Mouse (Mus musculus): ENCODE data around the gene Mgat4c. TPM values are rescaled to one million over a fixed set of nuclear protein-coding genes. Genes with fewer than 3 reads are reported as not detected.
A peak's percentile ranks its signal among the peaks of the same experiment; 100 is the strongest.

Gene Mgat4c
- polyA plus RNA-seq, 1 experiment from 2014 or later, result 56.3 TPM

DNA sequence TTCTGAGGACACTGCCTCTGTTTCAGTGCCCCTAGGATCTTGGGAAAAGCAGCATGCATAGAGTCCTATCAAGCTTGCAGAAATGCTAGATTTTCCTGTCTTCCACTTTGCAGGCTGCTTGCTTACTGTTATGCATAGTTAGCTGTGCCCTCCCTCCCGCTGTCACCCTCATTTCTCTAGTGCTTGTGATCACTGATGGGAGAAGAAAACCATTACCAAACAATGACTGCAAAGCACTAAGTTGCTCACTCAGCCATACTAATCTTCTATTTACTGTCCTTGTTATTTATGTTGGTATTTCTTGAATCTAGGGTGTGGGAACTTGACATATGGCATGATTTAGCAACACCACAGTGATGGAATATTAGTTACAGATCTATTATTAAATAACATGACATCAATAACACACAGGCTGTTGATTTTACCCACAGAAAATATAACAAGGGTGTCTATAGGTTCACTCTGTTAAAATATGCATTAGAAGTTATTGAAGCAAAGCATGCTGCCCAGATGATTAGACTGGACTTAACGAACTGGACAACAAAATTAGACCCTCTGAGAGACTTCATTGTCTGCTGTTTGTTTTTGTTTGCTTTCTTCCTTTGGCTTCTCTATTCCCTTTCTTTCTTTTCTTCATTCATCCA is 117.7 kb downstream of the Mgat4c start:
- no peak overlapping the region for H3K27ac ChIP-seq
- no peak overlapping the region for H3K4me3 ChIP-seq (replicated peaks; ENCODE audit: low read length)
- H3K9me3 ChIP-seq (ENCODE audit: control insufficient read depth, low read length), result 0 out of 2 replicates have a peak, but pooled peaks cover 3% of the 10 kb centered on the region
- ATAC-seq (ENCODE audit: low FRiP score), result peak; percentile 48; the same call in 1 of the 2 replicates
- no peaks in the 10 kb centered on the region for H3K4me1 ChIP-seq (replicated peaks; ENCODE audit: control insufficient read depth, insufficient read depth, low read length)
- H3K4me2 ChIP-seq (replicated peaks), result no peak overlapping the region
- no peaks in the 10 kb centered on the region for H3K36me3 ChIP-seq (replicated peaks; ENCODE audit: control insufficient read depth, insufficient read depth)
- 23% methylated on average over 2 of the region's 2 CpGs for WGBS
- peak; percentile 40 for DNase-seq (ENCODE audit: low spot score)
- no peak overlapping the region for H3K9ac ChIP-seq
- H3K27me3 ChIP-seq (ENCODE audit: control insufficient read depth, insufficient read depth, low read length), result no peaks in the 10 kb centered on the region

DNA sequence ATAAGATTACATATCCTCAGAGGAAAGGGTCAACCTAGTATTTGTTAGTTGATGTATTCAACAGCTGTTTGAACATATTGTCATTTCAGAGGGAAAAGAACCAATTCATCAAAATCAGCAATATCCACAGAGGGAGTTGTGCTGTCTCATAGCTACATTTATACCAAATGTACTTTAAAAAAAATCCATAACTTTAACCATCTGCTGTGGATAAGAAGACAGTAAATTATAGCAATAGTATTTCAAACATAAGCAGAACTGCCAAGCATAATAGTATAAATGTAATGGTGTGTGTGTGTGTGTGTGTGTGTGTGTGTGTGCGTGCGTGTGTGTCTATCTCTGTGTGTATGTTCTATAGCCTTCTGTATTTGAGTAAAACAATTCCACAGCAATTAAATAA is 127.5 kb downstream of the Mgat4c start:
- Histone ChIP-seq H3K9ac (no peak overlapping the region), H3K4me1 (replicated peaks; ENCODE audit: control insufficient read depth, insufficient read depth, low read length) (no peaks in the 10 kb centered on the region), H3K4me3 (replicated peaks; ENCODE audit: low read length) (no peak overlapping the region), H3K27ac (no peak overlapping the region), H3K27me3 (ENCODE audit: control insufficient read depth, insufficient read depth, low read length) (no peaks in the 10 kb centered on the region), H3K4me2 (replicated peaks) (no peak overlapping the region), H3K36me3 (replicated peaks; ENCODE audit: control insufficient read depth, insufficient read depth) (no peaks in the 10 kb centered on the region), H3K9me3 (ENCODE audit: control insufficient read depth, low read length) (no peaks in the 10 kb centered on the region)
- DNase-seq (ENCODE audit: low spot score) (no peak), ATAC-seq (ENCODE audit: low FRiP score) (no peak)
- WGBS, result 85% methylated on average over 2 of the region's 2 CpGs

DNA sequence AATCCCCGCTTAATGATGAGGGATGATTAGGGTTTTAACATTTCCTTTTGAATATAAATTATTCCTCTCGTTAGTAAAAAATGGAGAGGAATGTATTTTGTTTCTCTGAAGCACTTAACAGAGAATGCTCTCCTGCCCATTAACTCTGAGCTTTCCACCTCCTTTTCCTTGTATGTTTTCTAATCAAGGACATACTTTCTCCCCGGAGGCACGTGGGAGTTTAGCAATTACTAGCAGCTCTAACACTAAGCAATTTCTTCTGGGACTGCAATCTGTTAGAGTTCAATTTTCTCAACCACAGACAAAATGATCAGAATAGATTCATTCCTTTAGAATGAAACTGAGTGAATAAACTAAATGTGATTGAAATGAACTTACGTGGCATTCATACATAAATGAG is 135.6 kb downstream of the Mgat4c start:
- ATAC-seq (ENCODE audit: low FRiP score), result peak; percentile 70; the same call in 1 of the 2 replicates
- no peak for DNase-seq (ENCODE audit: low spot score)
- no peak overlapping the region for H3K4me2 ChIP-seq (replicated peaks)
- H3K4me1 ChIP-seq (replicated peaks; ENCODE audit: control insufficient read depth, insufficient read depth, low read length), result no peaks in the 10 kb centered on the region
- H3K27me3 ChIP-seq (ENCODE audit: control insufficient read depth, insufficient read depth, low read length), result no peaks in the 10 kb centered on the region
- WGBS, result 58% methylated on average over 5 of the region's 5 CpGs
- H3K27ac ChIP-seq, result no peak overlapping the region
- no peaks in the 10 kb centered on the region for H3K9me3 ChIP-seq (ENCODE audit: control insufficient read depth, low read length)
- no peaks in the 10 kb centered on the region for H3K36me3 ChIP-seq (replicated peaks; ENCODE audit: control insufficient read depth, insufficient read depth)
- H3K9ac ChIP-seq, result no peak overlapping the region
- H3K4me3 ChIP-seq (replicated peaks; ENCODE audit: low read length), result no peak overlapping the region

GRCm38 (mm10) chr10:101827944-101828343 is 146.7 kb downstream of the Mgat4c start:
- 65% methylated on average over 2 of the region's 2 CpGs for WGBS

GRCm38 (mm10) chr10:101856115-101856514 is 174.8 kb downstream of the Mgat4c start:
- WGBS, result 52% methylated on average over 2 of the region's 2 CpGs
- Histone ChIP-seq H3K4me1 (replicated peaks; ENCODE audit: control insufficient read depth, insufficient read depth, low read length) (no peaks in the 10 kb centered on the region; the same call in 1 of the 2 replicates), H3K9me3 (ENCODE audit: control insufficient read depth, low read length) (no peaks in the 10 kb centered on the region), H3K9ac (no peak overlapping the region), H3K27ac (no peak overlapping the region), H3K4me2 (replicated peaks) (no peak overlapping the region), H3K4me3 (replicated peaks; ENCODE audit: low read length) (no peak overlapping the region), H3K36me3 (replicated peaks; ENCODE audit: control insufficient read depth, insufficient read depth) (no peaks in the 10 kb centered on the region), H3K27me3 (ENCODE audit: control insufficient read depth, insufficient read depth, low read length) (no peaks in the 10 kb centered on the region)
- ATAC-seq (ENCODE audit: low FRiP score), result peak; percentile 55; the same call in 1 of the 2 replicates
- DNase-seq (ENCODE audit: low spot score), result no peak

More at GRCm38 (mm10) chr10:101827944-101828343, 146.7 kb downstream of the Mgat4c start:
- Histone ChIP-seq H3K9ac (no peak overlapping the region), H3K4me1 (replicated peaks; ENCODE audit: control insufficient read depth, insufficient read depth, low read length) (no peaks in the 10 kb centered on the region), H3K9me3 (ENCODE audit: control insufficient read depth, low read length) (no peaks in the 10 kb centered on the region), H3K4me2 (replicated peaks) (no peak overlapping the region), H3K27ac (no peak overlapping the region), H3K27me3 (ENCODE audit: control insufficient read depth, insufficient read depth, low read length) (no peaks in the 10 kb centered on the region), H3K36me3 (replicated peaks; ENCODE audit: control insufficient read depth, insufficient read depth) (no peaks in the 10 kb centered on the region), H3K4me3 (replicated peaks; ENCODE audit: low read length) (no peak overlapping the region)
- no peak for ATAC-seq (ENCODE audit: low FRiP score)
- peak; percentile 38 for DNase-seq (ENCODE audit: low spot score)

GRCm38 (mm10) chr10:101889866-101890265 is 208.6 kb downstream of the Mgat4c start:
- no peak overlapping the region for H3K9ac ChIP-seq
- no peak overlapping the region for H3K4me2 ChIP-seq (replicated peaks)
- no peaks in the 10 kb centered on the region for H3K9me3 ChIP-seq (ENCODE audit: control insufficient read depth, low read length)
- H3K27ac ChIP-seq, result no peak overlapping the region
- no peaks in the 10 kb centered on the region for H3K4me1 ChIP-seq (replicated peaks; ENCODE audit: control insufficient read depth, insufficient read depth, low read length)
- no peaks in the 10 kb centered on the region for H3K36me3 ChIP-seq (replicated peaks; ENCODE audit: control insufficient read depth, insufficient read depth)
- H3K4me3 ChIP-seq (replicated peaks; ENCODE audit: low read length), result no peak overlapping the region
- H3K27me3 ChIP-seq (ENCODE audit: control insufficient read depth, insufficient read depth, low read length), result no peaks in the 10 kb centered on the region
- WGBS, result 86% methylated on average over 1 of the region's 1 CpGs
- DNase-seq (ENCODE audit: low spot score) (no peak), ATAC-seq (ENCODE audit: low FRiP score) (no peak)

DNA sequence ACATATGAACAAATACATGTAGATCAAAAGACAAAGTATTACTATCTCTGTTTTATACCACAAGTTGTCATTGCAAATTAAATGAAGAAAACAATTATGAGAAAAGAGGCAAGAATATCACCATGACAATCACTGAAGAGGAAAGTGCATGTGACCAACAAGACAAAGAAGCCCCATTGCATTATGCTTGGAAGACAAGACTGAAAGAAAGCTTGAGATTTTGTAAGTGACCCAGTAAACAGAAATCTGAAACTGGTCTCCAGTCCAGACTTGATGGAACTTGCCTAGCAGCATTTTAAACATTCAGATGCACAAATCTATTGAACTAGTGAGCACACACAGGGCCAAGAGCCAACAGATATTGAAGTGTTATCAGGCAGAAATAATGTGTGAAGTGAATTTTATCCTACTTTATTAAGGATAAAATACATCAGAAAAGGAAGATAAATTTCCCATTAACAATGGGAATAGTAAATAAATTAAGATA is 236.1 kb downstream of the Mgat4c start:
- Histone ChIP-seq H3K27ac (no peak overlapping the region), H3K4me3 (replicated peaks; ENCODE audit: low read length) (no peak overlapping the region), H3K9me3 (ENCODE audit: control insufficient read depth, low read length) (no peaks in the 10 kb centered on the region), H3K4me1 (replicated peaks; ENCODE audit: control insufficient read depth, insufficient read depth, low read length) (no peaks in the 10 kb centered on the region), H3K36me3 (replicated peaks; ENCODE audit: control insufficient read depth, insufficient read depth) (no peaks in the 10 kb centered on the region), H3K4me2 (replicated peaks) (no peak overlapping the region), H3K9ac (no peak overlapping the region), H3K27me3 (ENCODE audit: control insufficient read depth, insufficient read depth, low read length) (no peaks in the 10 kb centered on the region)
- ATAC-seq (ENCODE audit: low FRiP score) (no peak), DNase-seq (ENCODE audit: low spot score) (no peak)

GRCm38 (mm10) chr10:101997612-101998011 is 316.3 kb downstream of the Mgat4c start:
- Histone ChIP-seq H3K36me3 (replicated peaks; ENCODE audit: control insufficient read depth, insufficient read depth) (no peaks in the 10 kb centered on the region), H3K4me2 (replicated peaks) (no peak overlapping the region), H3K4me1 (replicated peaks; ENCODE audit: control insufficient read depth, insufficient read depth, low read length) (no peaks in the 10 kb centered on the region), H3K9me3 (ENCODE audit: control insufficient read depth, low read length) (no peaks in the 10 kb centered on the region), H3K9ac (no peak overlapping the region), H3K4me3 (replicated peaks; ENCODE audit: low read length) (no peak overlapping the region), H3K27me3 (ENCODE audit: control insufficient read depth, insufficient read depth, low read length) (no peaks in the 10 kb centered on the region), H3K27ac (no peak overlapping the region)
- DNase-seq (ENCODE audit: low spot score) (no peak), ATAC-seq (ENCODE audit: low FRiP score) (no peak)
- 85% methylated on average over 4 of the region's 4 CpGs for WGBS

- no peaks in the 10 kb centered on the region for H3K36me3 ChIP-seq (replicated peaks; ENCODE audit: control insufficient read depth, insufficient read depth)
- no peak overlapping the region for H3K9ac ChIP-seq
- H3K27me3 ChIP-seq (ENCODE audit: control insufficient read depth, insufficient read depth, low read length), result no peaks in the 10 kb centered on the region
- no peak overlapping the region for H3K4me3 ChIP-seq (replicated peaks; ENCODE audit: low read length)
- H3K4me1 ChIP-seq (replicated peaks; ENCODE audit: control insufficient read depth, insufficient read depth, low read length), result no peaks in the 10 kb centered on the region
- H3K9me3 ChIP-seq (ENCODE audit: control insufficient read depth, low read length), result no peaks in the 10 kb centered on the region
- DNase-seq (ENCODE audit: low spot score), result no peak
- 44% methylated on average over 2 of the region's 2 CpGs for WGBS
- H3K4me2 ChIP-seq (replicated peaks), result no peak overlapping the region
- ATAC-seq (ENCODE audit: low FRiP score), result peak; percentile 82; the same call in 1 of the 2 replicates
- H3K27ac ChIP-seq, result no peak overlapping the region
Observed at GRCm38 (mm10) chr10:102042513-102042912, 361.2 kb downstream of the Mgat4c start.
